Mouse (Mus musculus) heart, postnatal 0 days (tissue): ENCODE measurements around the gene Fgfr2.

Experiments
- CTCF ChIP-seq: IDR thresholded peaks from 2 replicates; pipeline ENCODE4 v1.5.1; 2016; ENCODE audit warnings: antibody characterized with exemption, control low read depth, low read depth
- EP300 ChIP-seq: IDR thresholded peaks from 2 replicates; pipeline ENCODE4 v1.6.1; 2016; ENCODE audit warnings: antibody characterized with exemption, low read depth

- TF ChIP-seq EP300 (no peak), CTCF (no peak)
Observed at GRCm38 (mm10) chr7:132810368-132810767, 312.8 kb downstream of the Fgfr2 start.
